Mouse (Mus musculus): Measurements from ENCODE around the gene Psmd9.

Gene Psmd9

GRCm38 (mm10) chr5:123294653-123295052, 125.4 kb downstream of the Psmd9 start:
- in situ Hi-C loops (cut with MboI, MseI) = no loop called here

GRCm38 (mm10) chr5:123296224-123296806, 127.1 kb downstream of the Psmd9 start:
- in situ Hi-C loops (cut with MboI, MseI) = no loop called here

- in situ Hi-C loops (cut with MboI, MseI) = no loop called here
Measured at GRCm38 (mm10) chr5:123296972-123297754, 128.0 kb downstream of the Psmd9 start.

GRCm38 (mm10) chr5:123297830-123298229, 128.6 kb downstream of the Psmd9 start:
- in situ Hi-C loops (cut with MboI, MseI) = no loop called here

GRCm38 (mm10) chr5:123298526-123298925, 129.3 kb downstream of the Psmd9 start:
- in situ Hi-C loops (cut with MboI, MseI) = no loop called here

All from regulatory T cell (primary cell).